Mouse (Mus musculus) limb, embryonic 15.5 days (tissue): ENCODE measurements at regions not wholly inside any gene's neighbourhood (a gene's known extent, or its start where the extent isn't known, plus 50 kb on each side); places are given as distances from the start of the nearest gene placed in this dataset.

Source experiments
- ATAC-seq: fragments of 200-750 bp; cut with Nextera tagmentation; 2 replicates; pipeline ENCODE4 v1.8.0; 2017; ENCODE audit warnings: low read depth, moderate TSS enrichment; ENCODE audit not compliant: insufficient number of reproducible peaks, low FRiP score, low TSS enrichment
- H3K27ac ChIP-seq: fragments of 300-500 bp; sonication (generic); 2 replicates; pipeline ENCODE4 v1.5.1; 2015; ENCODE audit warnings: moderate library complexity, mild to moderate bottlenecking, inconsistent platforms
- H3K27me3 ChIP-seq: fragments of 300-500 bp; sonication (generic); 2 replicates; pipeline ENCODE4 v1.6.1; 2015; ENCODE audit warnings: inconsistent platforms
- H3K36me3 ChIP-seq: fragments of 300-500 bp; sonication (generic); 2 replicates; pipeline ENCODE4 v1.6.1; 2015; ENCODE audit warnings: inconsistent platforms
- H3K4me1 ChIP-seq: fragments of 300-500 bp; sonication (generic); 2 replicates; pipeline ENCODE4 v1.6.1; 2015; ENCODE audit warnings: inconsistent platforms
- H3K4me2 ChIP-seq: fragments of 300-500 bp; sonication (generic); 2 replicates; pipeline ENCODE4 v1.6.1; 2015; ENCODE audit warnings: mild to moderate bottlenecking, inconsistent platforms
- H3K4me3 ChIP-seq: fragments of 300-500 bp; sonication (generic); 2 replicates; pipeline ENCODE4 v1.5.1; 2015; ENCODE audit warnings: mild to moderate bottlenecking, inconsistent platforms
- H3K9ac ChIP-seq: fragments of 300-500 bp; sonication (generic); 2 replicates; pipeline ENCODE4 v1.6.1; 2015; ENCODE audit warnings: inconsistent platforms
- H3K9me3 ChIP-seq: fragments of 300-500 bp; sonication (generic); 2 replicates; pipeline ENCODE4 v1.6.1; 2016; ENCODE audit warnings: inconsistent platforms
- whole genome bisulfite sequencing: fragments of 180-500 bp; shearing (Covaris S2); methylation state at CpG from one replicate; pipeline ENCODE4 v1.1.7; 2015; 5-methylcytosine and 5-hydroxymethylcytosine counted together

DNA sequence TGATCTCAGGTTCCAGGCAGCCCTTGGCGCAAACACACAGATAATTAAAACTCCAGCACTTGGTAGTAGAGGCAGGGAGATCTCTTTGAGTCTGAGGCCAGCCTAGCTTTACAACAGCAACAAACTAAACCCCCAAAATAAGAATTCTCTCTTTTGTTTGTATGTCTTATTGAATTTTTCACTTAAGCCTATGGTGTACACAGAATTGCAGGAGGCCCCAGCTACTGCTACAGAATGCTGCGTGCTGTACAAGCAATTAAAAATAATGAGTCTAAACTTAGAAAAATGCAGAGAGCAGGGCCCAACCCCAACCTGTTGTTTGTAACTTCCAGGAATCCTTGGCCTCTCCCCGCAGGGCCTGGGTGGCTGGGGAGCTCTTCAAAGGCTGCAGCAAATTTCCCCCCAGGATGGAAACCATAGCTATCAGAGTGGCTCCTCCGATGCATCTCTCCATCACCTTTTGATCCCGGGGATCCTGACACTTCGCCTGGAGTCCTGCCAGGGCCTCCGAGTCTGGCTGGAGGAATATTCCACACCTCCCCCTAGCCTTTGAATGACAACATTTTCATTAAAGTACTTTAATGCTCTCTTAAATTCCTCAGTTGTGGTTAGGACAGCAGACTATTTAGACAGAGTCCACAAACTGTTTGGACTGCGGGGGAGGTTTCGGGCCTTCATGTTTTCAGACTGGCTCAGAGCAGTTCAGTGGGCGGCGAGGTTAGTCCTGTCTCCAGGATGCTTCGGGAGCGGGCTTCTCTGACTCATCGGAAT is 116.7 kb upstream of the Myocd start:
- H3K4me2 ChIP-seq = no peak overlapping the region
- WGBS = 27% methylated on average over 14 of the region's 14 CpGs
- no peak overlapping the region for H3K4me3 ChIP-seq
- no peak overlapping the region for H3K27ac ChIP-seq
- H3K9ac ChIP-seq = no peak overlapping the region
- no peak for ATAC-seq
- H3K9me3 ChIP-seq = no peaks in the 10 kb centered on the region
- no peaks in the 10 kb centered on the region for H3K27me3 ChIP-seq
- H3K4me1 ChIP-seq = peaks cover 6% of the 10 kb centered on the region
- H3K36me3 ChIP-seq = no peaks in the 10 kb centered on the region

DNA sequence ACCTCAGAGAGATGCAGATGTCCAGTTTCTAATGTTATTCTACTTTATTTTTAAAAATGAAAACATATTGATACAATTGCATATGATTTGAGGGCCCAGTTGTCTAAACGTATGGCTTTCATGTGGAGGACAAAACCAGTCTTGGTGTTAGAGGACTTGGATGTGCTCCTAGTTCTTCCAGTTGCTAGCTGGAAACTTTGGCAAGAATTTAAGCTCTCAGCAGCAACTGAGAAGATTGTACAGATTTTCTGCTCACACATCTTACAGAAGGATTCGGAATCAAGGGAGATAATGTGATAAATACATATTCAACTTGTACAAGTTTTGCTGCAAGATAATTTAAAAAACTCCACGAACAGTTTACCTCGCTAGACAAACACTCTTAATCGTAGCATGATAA is 105.6 kb upstream of the Myocd start:
- no peak for ATAC-seq
- no peak overlapping the region for H3K4me2 ChIP-seq
- no peaks in the 10 kb centered on the region for H3K36me3 ChIP-seq
- H3K9me3 ChIP-seq = no peaks in the 10 kb centered on the region
- no peak overlapping the region for H3K27ac ChIP-seq
- no peaks in the 10 kb centered on the region for H3K27me3 ChIP-seq
- no peak overlapping the region for H3K9ac ChIP-seq
- H3K4me1 ChIP-seq = no peaks in the 10 kb centered on the region
- 80% methylated on average over 5 of the region's 5 CpGs for WGBS
- no peak overlapping the region for H3K4me3 ChIP-seq

- no peak for ATAC-seq
- WGBS = 85% methylated on average over 4 of the region's 4 CpGs
- Histone ChIP-seq H3K36me3 (no peaks in the 10 kb centered on the region), H3K27me3 (no peaks in the 10 kb centered on the region), H3K27ac (no peak overlapping the region), H3K9ac (no peak overlapping the region), H3K4me1 (0 out of 2 replicates have a peak, but pooled peaks cover 2% of the 10 kb centered on the region), H3K4me3 (no peak overlapping the region), H3K9me3 (no peaks in the 10 kb centered on the region), H3K4me2 (no peak overlapping the region)
Measured at GRCm38 (mm10) chr11:65373136-65373535, 103.3 kb upstream of the Myocd start.

DNA sequence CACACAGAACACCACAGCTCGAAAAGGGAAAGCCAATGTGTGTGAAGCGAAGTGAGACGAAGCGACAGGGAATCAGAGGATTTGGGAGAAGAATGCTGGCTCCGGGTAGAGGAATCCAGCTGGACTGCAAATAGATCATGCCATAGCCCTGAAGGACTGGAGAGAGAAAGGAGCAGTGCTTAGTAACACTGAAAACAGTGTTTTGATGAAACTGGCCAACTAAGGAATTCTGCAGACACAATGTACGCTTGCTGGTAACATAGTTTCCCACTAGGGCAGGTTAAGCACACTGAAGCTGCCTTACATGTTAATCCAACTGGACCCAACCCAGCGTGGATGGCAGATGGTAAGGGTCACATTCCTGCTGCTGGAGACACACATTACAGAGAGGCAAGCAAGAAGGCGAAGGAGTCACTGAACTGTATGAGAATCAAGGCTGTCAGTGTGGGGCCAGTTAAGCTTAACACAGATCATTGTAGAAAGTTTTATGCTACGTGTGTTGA is 102.6 kb upstream of the Myocd start:
- no peak for ATAC-seq

GRCm38 (mm10) chr11:65367825-65368224 is 98.0 kb upstream of the Myocd start:
- 24% methylated on average over 5 of the region's 5 CpGs for WGBS
- H3K4me1 ChIP-seq = peaks cover 10% of the 10 kb centered on the region
- no peak for ATAC-seq

More for the DNA sequence above, 102.6 kb upstream of the Myocd start:
- no peak overlapping the region for H3K4me3 ChIP-seq
- 75% methylated on average over 9 of the region's 9 CpGs for WGBS
- H3K9ac ChIP-seq = no peak overlapping the region
- no peaks in the 10 kb centered on the region for H3K9me3 ChIP-seq
- H3K4me1 ChIP-seq = 0 out of 2 replicates have a peak, but pooled peaks cover 3% of the 10 kb centered on the region
- H3K27me3 ChIP-seq = no peaks in the 10 kb centered on the region
- H3K27ac ChIP-seq = no peak overlapping the region
- H3K4me2 ChIP-seq = no peak overlapping the region
- H3K36me3 ChIP-seq = no peaks in the 10 kb centered on the region

DNA sequence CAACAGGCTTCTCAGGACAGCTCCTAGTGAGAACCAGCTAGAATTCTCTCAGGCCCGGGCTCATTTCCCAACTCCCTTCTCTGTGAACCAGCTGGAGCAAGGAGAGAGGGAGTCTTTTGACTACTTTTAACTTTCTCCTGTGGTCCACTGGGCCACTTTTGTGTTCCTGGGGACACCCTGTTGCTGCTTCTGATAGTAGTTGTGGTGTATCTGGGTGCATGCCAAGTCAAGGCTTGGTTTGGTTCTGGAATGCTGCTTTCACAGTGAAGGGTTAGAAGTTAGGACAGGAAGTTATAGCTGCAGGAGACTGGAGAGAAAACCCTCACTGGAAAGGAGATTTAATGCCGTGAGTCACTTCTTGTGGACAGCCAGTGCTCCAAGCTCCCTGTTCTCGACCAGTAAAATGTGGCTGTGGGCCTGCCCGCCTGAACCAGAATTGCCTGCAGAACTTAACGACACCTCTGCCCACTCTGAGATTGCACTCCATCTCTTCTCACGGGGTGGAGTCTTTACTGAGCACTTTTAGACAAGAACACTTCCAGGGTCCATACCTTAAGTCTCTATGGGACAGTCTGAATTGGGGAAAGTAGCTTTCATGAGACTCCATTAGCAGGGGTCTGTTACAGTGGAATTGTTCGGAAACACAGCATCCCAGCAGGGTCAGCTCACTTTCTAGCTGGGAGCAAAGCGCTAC is 97.0 kb upstream of the Myocd start:
- no peak overlapping the region for H3K4me3 ChIP-seq
- H3K9me3 ChIP-seq = no peaks in the 10 kb centered on the region
- no peak overlapping the region for H3K9ac ChIP-seq
- no peaks in the 10 kb centered on the region for H3K36me3 ChIP-seq
- peaks cover 10% of the 10 kb centered on the region for H3K4me1 ChIP-seq
- no peak overlapping the region for H3K4me2 ChIP-seq
- no peaks in the 10 kb centered on the region for H3K27me3 ChIP-seq
- H3K27ac ChIP-seq = peak overlapping the region; percentile 38; the same call in 1 of the 2 replicates
- ATAC-seq = no peak
- 38% methylated on average over 8 of the region's 8 CpGs for WGBS

More at GRCm38 (mm10) chr11:65367825-65368224, 98.0 kb upstream of the Myocd start:
- H3K4me3 ChIP-seq = no peak overlapping the region
- no peaks in the 10 kb centered on the region for H3K27me3 ChIP-seq
- H3K27ac ChIP-seq = no peak overlapping the region
- no peak overlapping the region for H3K4me2 ChIP-seq
- no peaks in the 10 kb centered on the region for H3K36me3 ChIP-seq
- H3K9ac ChIP-seq = no peak overlapping the region
- H3K9me3 ChIP-seq = no peaks in the 10 kb centered on the region

- WGBS = 47% methylated on average over 12 of the region's 12 CpGs
- Histone ChIP-seq H3K36me3 (no peaks in the 10 kb centered on the region), H3K4me2 (no peak overlapping the region), H3K4me3 (no peak overlapping the region), H3K9me3 (no peaks in the 10 kb centered on the region), H3K27ac (no peak overlapping the region), H3K9ac (no peak overlapping the region), H3K27me3 (no peaks in the 10 kb centered on the region), H3K4me1 (peaks cover 10% of the 10 kb centered on the region)
- ATAC-seq = no peak
Measured at GRCm38 (mm10) chr11:65365751-65366559, 96.2 kb upstream of the Myocd start.

GRCm38 (mm10) chr11:65364910-65365309 is 95.1 kb upstream of the Myocd start:
- H3K9ac ChIP-seq = no peak overlapping the region
- ATAC-seq = no peak
- no peak overlapping the region for H3K27ac ChIP-seq
- H3K4me3 ChIP-seq = no peak overlapping the region
- no peak overlapping the region for H3K4me2 ChIP-seq
- H3K36me3 ChIP-seq = no peaks in the 10 kb centered on the region
- no peaks in the 10 kb centered on the region for H3K9me3 ChIP-seq
- H3K4me1 ChIP-seq = peaks cover 10% of the 10 kb centered on the region
- H3K27me3 ChIP-seq = no peaks in the 10 kb centered on the region
- WGBS = 74% methylated on average over 3 of the region's 3 CpGs

- no peak overlapping the region for H3K4me3 ChIP-seq
Measured at GRCm38 (mm10) chr11:65363846-65364245, 94.1 kb upstream of the Myocd start.

DNA sequence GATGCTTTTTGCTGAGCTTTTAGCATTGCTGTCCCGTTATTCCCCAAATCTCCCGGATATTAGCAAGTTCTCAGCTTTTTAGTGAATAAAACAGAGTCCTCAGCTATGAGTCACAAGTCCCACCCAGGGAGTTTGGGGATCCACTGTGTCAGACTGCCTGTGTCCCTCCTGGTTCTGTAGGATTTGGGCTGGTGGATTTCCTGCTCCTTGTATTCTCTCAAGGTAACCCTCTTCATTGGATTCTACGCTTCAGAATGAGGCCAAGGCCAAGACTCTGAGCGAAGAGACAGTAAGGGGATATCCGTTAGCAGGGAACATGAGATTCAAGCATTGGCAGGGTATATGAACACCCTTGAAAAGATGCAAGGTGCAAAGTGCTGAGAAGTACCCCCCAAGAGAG is 90.9 kb upstream of the Myocd start:
- Histone ChIP-seq H3K27me3 (no peaks in the 10 kb centered on the region), H3K4me1 (no peaks in the 10 kb centered on the region), H3K36me3 (no peaks in the 10 kb centered on the region), H3K4me2 (no peak overlapping the region), H3K4me3 (no peak overlapping the region), H3K9ac (no peak overlapping the region), H3K27ac (no peak overlapping the region), H3K9me3 (no peaks in the 10 kb centered on the region)
- ATAC-seq = no peak
- WGBS = 88% methylated on average over 5 of the region's 5 CpGs

More at GRCm38 (mm10) chr11:65363846-65364245, 94.1 kb upstream of the Myocd start:
- H3K36me3 ChIP-seq = no peaks in the 10 kb centered on the region
- no peaks in the 10 kb centered on the region for H3K27me3 ChIP-seq
- H3K4me2 ChIP-seq = no peak overlapping the region
- ATAC-seq = no peak
- H3K9me3 ChIP-seq = no peaks in the 10 kb centered on the region
- no peak overlapping the region for H3K9ac ChIP-seq
- H3K4me1 ChIP-seq = peaks cover 10% of the 10 kb centered on the region
- no peak overlapping the region for H3K27ac ChIP-seq
- 75% methylated on average over 3 of the region's 3 CpGs for WGBS

GRCm38 (mm10) chr11:65358908-65359307 is 89.1 kb upstream of the Myocd start:
- WGBS = 78% methylated on average over 8 of the region's 8 CpGs
- no peak overlapping the region for H3K4me2 ChIP-seq
- H3K4me1 ChIP-seq = no peaks in the 10 kb centered on the region
- H3K27ac ChIP-seq = no peak overlapping the region
- no peaks in the 10 kb centered on the region for H3K27me3 ChIP-seq
- H3K9ac ChIP-seq = no peak overlapping the region
- no peak overlapping the region for H3K4me3 ChIP-seq
- no peaks in the 10 kb centered on the region for H3K9me3 ChIP-seq
- H3K36me3 ChIP-seq = no peaks in the 10 kb centered on the region
- ATAC-seq = no peak
